Mouse (Mus musculus): ENCODE results near the gene Epha5. TPM values are rescaled to one million over a fixed set of nuclear protein-coding genes. Genes with fewer than 3 reads are reported as not detected.

Gene Epha5
- total and polyA plus RNA-seq, 2 experiments from 2014 or later = 53.9 to 61.3 TPM

DNA sequence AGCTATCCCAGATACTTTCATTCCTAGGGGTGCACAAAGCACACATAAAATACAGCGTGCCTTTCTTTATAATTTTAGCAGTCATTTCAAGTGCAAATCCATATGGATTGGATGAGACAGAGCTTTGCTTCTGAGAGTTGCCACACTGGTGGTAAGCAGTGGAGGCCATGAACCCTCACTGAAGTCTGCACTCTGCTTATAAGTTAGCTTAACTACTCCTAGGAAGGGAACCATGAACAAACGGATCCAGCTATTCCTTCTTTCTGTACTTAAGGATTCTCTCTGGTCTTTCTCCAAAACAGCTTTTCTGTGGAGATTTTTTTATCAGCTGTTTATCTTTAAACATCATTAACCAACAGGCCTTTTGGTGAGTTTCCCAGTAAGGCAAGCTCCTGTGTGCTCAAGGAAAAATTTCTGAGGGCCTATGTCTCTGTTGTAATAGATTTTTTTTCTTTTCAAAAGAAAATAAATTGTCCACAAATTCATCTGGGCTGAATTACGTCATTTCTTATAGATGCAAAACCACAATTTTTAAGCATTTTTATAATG is 127.7 kb downstream of the Epha5 start:
- H3K9ac ChIP-seq (replicated peaks; ENCODE audit: low read length, poor library complexity, severe bottlenecking) = no peak overlapping the region
- H3K36me3 ChIP-seq (ENCODE audit: insufficient read depth, low read length) = no peaks in the 10 kb centered on the region
- no peaks in the 10 kb centered on the region for H3K9me3 ChIP-seq (ENCODE audit: low read length)
- ATAC-seq (ENCODE audit: low FRiP score) (no peak), DNase-seq (ENCODE audit: low spot score) (no peak)
- H3K4me1 ChIP-seq (ENCODE audit: insufficient read depth, low read length) = no peaks in the 10 kb centered on the region
- no peak overlapping the region for H3K27ac ChIP-seq (ENCODE audit: low read depth, low read length)
- TF ChIP-seq CTCF (IDR thresholded peaks at IDR 0.05) = no peak
- H3K4me2 ChIP-seq (ENCODE audit: low read depth, low read length, poor library complexity, severe bottlenecking) = no peak overlapping the region
- no peak overlapping the region for H3K4me3 ChIP-seq (ENCODE audit: low read depth, low read length)
- H3K27me3 ChIP-seq (ENCODE audit: insufficient read depth, low read length) = peaks cover 3% of the 10 kb centered on the region; the same call in 1 of the 2 replicates
- WGBS = 69% methylated on average over 3 of the region's 3 CpGs

DNA sequence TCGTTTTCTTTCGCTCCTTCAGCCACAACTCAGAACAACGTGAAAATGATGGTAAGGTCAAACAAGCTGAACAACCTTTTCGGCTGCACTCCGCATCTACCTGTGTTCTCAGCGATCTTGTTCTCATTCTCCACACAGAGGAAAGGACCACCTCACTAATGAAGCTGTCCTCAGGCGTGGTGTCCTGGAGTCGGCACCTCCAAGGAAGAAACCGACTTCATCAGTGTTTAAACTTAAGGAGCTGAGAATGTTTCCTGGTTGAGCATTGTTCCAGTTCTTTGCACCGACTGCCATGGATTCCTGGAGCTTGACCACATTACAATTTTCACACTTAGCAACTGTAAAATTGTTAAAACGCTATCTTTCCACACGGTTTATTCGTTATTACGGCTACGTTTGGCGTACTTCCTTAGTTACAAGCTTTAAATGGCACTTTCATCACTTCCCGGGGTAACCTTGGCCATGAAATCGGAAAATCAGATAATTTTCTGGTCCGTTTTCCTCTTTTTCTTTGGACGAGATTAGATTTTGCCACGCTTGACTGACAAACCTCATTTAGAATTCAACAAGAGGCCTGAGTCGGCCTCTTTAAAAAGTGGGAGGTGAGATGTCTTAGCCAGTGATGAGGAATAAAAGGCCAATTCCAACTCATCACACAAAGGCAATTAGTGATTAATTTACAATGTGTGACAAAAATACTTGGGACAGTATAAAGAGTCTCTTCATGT is 135.7 kb downstream of the Epha5 start:
- Histone ChIP-seq H3K27me3 (ENCODE audit: insufficient read depth, low read length) (no peaks in the 10 kb centered on the region), H3K36me3 (ENCODE audit: insufficient read depth, low read length) (no peaks in the 10 kb centered on the region), H3K9me3 (ENCODE audit: low read length) (no peaks in the 10 kb centered on the region), H3K27ac (ENCODE audit: low read depth, low read length) (no peak overlapping the region), H3K9ac (replicated peaks; ENCODE audit: low read length, poor library complexity, severe bottlenecking) (no peak overlapping the region), H3K4me1 (ENCODE audit: insufficient read depth, low read length) (0 out of 2 replicates have a peak, but pooled peaks cover 6% of the 10 kb centered on the region), H3K4me2 (ENCODE audit: low read depth, low read length, poor library complexity, severe bottlenecking) (peak overlapping the region; percentile 30), H3K4me3 (ENCODE audit: low read depth, low read length) (peak overlapping the region; percentile 1; the same call in 1 of the 2 replicates)
- WGBS = 22% methylated on average over 22 of the region's 22 CpGs
- DNase-seq (ENCODE audit: low spot score) = peak; percentile 41
- ATAC-seq (ENCODE audit: low FRiP score) = no peak
- TF ChIP-seq CTCF (IDR thresholded peaks at IDR 0.05) = no peak

- H3K4me3 ChIP-seq (ENCODE audit: low read depth, low read length) = no peak overlapping the region
- no peak for TF ChIP-seq CTCF (IDR thresholded peaks at IDR 0.05)
- no peaks in the 10 kb centered on the region for H3K27me3 ChIP-seq (ENCODE audit: insufficient read depth, low read length)
- ATAC-seq (ENCODE audit: low FRiP score) (no peak), DNase-seq (ENCODE audit: low spot score) (no peak)
- H3K9ac ChIP-seq (replicated peaks; ENCODE audit: low read length, poor library complexity, severe bottlenecking) = no peak overlapping the region
- no peaks in the 10 kb centered on the region for H3K36me3 ChIP-seq (ENCODE audit: insufficient read depth, low read length)
- H3K27ac ChIP-seq (ENCODE audit: low read depth, low read length) = no peak overlapping the region
- no peaks in the 10 kb centered on the region for H3K9me3 ChIP-seq (ENCODE audit: low read length)
- 94% methylated on average over 1 of the region's 1 CpGs for WGBS
- no peak overlapping the region for H3K4me2 ChIP-seq (ENCODE audit: low read depth, low read length, poor library complexity, severe bottlenecking)
- H3K4me1 ChIP-seq (ENCODE audit: insufficient read depth, low read length) = 0 out of 2 replicates have a peak, but pooled peaks cover 6% of the 10 kb centered on the region
These were observed 140.2 kb downstream of the Epha5 start for GRCm38 (mm10) chr5:84276996-84277395.

- no peak for TF ChIP-seq CTCF (IDR thresholded peaks at IDR 0.05)
- Histone ChIP-seq H3K4me2 (ENCODE audit: low read depth, low read length, poor library complexity, severe bottlenecking) (no peak overlapping the region), H3K9ac (replicated peaks; ENCODE audit: low read length, poor library complexity, severe bottlenecking) (no peak overlapping the region), H3K27me3 (ENCODE audit: insufficient read depth, low read length) (no peaks in the 10 kb centered on the region), H3K36me3 (ENCODE audit: insufficient read depth, low read length) (no peaks in the 10 kb centered on the region), H3K27ac (ENCODE audit: low read depth, low read length) (no peak overlapping the region), H3K4me3 (ENCODE audit: low read depth, low read length) (no peak overlapping the region), H3K9me3 (ENCODE audit: low read length) (no peaks in the 10 kb centered on the region), H3K4me1 (ENCODE audit: insufficient read depth, low read length) (no peaks in the 10 kb centered on the region)
- ATAC-seq (ENCODE audit: low FRiP score) = no peak
- DNase-seq (ENCODE audit: low spot score) = no peak
- 81% methylated on average over 4 of the region's 4 CpGs for WGBS
These were observed 151.8 kb downstream of the Epha5 start for GRCm38 (mm10) chr5:84265407-84265806.

DNA sequence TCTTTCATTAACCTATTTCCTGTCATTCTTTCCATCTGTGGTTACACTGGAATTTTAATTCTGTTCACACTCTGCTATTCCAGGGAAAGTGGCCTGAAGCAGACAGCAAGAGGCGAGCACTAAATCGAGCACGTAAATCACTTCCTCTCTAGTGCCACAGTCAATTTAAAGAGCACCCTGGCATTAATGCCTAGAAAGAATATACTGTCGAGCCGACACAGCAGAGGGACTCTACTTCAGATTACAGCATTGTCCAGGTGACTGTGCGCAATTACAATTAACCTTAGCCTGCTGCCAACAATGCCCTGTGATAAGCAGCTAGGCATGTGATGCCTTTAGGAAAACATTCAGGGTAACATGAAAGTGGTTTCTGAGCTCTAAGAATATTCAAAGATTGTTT is 153.2 kb downstream of the Epha5 start:
- TF ChIP-seq CTCF (IDR thresholded peaks at IDR 0.05) = no peak
- H3K9me3 ChIP-seq (ENCODE audit: low read length) = no peaks in the 10 kb centered on the region
- H3K4me1 ChIP-seq (ENCODE audit: insufficient read depth, low read length) = no peaks in the 10 kb centered on the region
- no peak overlapping the region for H3K27ac ChIP-seq (ENCODE audit: low read depth, low read length)
- H3K4me2 ChIP-seq (ENCODE audit: low read depth, low read length, poor library complexity, severe bottlenecking) = no peak overlapping the region
- no peaks in the 10 kb centered on the region for H3K27me3 ChIP-seq (ENCODE audit: insufficient read depth, low read length)
- no peak overlapping the region for H3K9ac ChIP-seq (replicated peaks; ENCODE audit: low read length, poor library complexity, severe bottlenecking)
- no peaks in the 10 kb centered on the region for H3K36me3 ChIP-seq (ENCODE audit: insufficient read depth, low read length)
- ATAC-seq (ENCODE audit: low FRiP score) = no peak; the same call in 1 of the 2 replicates
- peak; percentile 12 for DNase-seq (ENCODE audit: low spot score)
- no peak overlapping the region for H3K4me3 ChIP-seq (ENCODE audit: low read depth, low read length)
- 38% methylated on average over 6 of the region's 6 CpGs for WGBS

GRCm38 (mm10) chr5:84229971-84230370 is 187.2 kb downstream of the Epha5 start:
- no peaks in the 10 kb centered on the region for H3K27me3 ChIP-seq (ENCODE audit: insufficient read depth, low read length)
- H3K9me3 ChIP-seq (ENCODE audit: low read length) = no peaks in the 10 kb centered on the region
- H3K4me1 ChIP-seq (ENCODE audit: insufficient read depth, low read length) = no peaks in the 10 kb centered on the region
- H3K27ac ChIP-seq (ENCODE audit: low read depth, low read length) = no peak overlapping the region
- no peak overlapping the region for H3K4me2 ChIP-seq (ENCODE audit: low read depth, low read length, poor library complexity, severe bottlenecking)
- no peak for TF ChIP-seq CTCF (IDR thresholded peaks at IDR 0.05)
- no peaks in the 10 kb centered on the region for H3K36me3 ChIP-seq (ENCODE audit: insufficient read depth, low read length)
- H3K9ac ChIP-seq (replicated peaks; ENCODE audit: low read length, poor library complexity, severe bottlenecking) = no peak overlapping the region
- no peak overlapping the region for H3K4me3 ChIP-seq (ENCODE audit: low read depth, low read length)
- DNase-seq (ENCODE audit: low spot score) (no peak), ATAC-seq (ENCODE audit: low FRiP score) (no peak)

Data from midbrain, postnatal 0 days (tissue).